Mouse (Mus musculus): ENCODE results near the gene Zmiz1.

Gene Zmiz1

DNA sequence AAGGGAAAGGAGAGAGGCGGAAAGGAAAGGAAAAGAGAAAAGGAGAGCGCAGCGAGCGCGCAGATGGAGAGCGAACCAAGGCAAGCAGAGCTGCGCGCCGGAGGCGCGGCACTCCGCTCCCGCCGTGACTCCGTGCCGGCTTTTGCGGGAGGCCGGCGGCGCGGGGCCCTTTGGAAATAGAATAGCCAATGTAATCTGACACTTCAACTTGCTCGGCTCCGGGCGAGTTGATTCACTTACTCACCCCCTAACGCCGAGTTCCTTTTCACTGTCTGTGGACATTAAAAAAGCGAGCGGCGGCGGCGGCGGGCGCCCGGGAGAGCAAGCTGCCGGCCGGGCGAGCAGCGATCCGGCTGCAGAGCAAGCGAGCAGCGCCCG, at the start of gene Zmiz1:
Gene Zmiz1 (plus strand): TSS at position 170 of the 378 bp plus-strand sequence.
- peak; percentile 64 to 78 for DNase-seq (ENCODE audit: low read depth in 1 of 2, low spot score in 2 of 2)

- DNase-seq (ENCODE audit: low read depth in 1 of 2, low spot score in 2 of 2), result no peak
Observed at GRCm38 (mm10) chr14:25411848-25412527, 47.0 kb upstream of the Zmiz1 start.

DNA sequence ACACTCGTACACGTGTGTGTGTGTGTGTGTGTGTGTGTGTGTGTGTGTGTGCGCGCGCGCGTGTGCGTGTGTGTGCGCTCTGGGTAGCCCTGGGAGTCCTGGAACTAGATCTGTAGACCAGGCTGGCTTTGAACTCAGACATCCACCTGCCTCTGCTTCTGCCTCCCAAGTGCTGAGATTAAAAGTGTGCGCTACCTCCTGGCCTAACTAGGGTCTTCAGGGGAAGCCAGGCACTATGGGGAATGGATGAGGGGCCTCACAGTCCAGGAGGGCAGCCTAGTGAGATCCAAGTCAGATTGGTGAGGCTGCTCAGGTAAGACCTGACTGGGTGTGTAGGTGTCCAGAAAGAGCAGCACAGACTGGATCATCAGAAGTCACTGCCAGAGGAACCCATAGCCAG, 46.2 kb upstream of the Zmiz1 start:
- no peak for DNase-seq (ENCODE audit: low read depth in 1 of 2, low spot score in 2 of 2)

- DNase-seq (ENCODE audit: low read depth in 1 of 2, low spot score in 2 of 2), result no peak
Observed at GRCm38 (mm10) chr14:25413510-25413909, 45.5 kb upstream of the Zmiz1 start.

- DNase-seq (ENCODE audit: low read depth in 1 of 2, low spot score in 2 of 2), result no peak
Observed at GRCm38 (mm10) chr14:25414115-25414514, 44.9 kb upstream of the Zmiz1 start.

DNA sequence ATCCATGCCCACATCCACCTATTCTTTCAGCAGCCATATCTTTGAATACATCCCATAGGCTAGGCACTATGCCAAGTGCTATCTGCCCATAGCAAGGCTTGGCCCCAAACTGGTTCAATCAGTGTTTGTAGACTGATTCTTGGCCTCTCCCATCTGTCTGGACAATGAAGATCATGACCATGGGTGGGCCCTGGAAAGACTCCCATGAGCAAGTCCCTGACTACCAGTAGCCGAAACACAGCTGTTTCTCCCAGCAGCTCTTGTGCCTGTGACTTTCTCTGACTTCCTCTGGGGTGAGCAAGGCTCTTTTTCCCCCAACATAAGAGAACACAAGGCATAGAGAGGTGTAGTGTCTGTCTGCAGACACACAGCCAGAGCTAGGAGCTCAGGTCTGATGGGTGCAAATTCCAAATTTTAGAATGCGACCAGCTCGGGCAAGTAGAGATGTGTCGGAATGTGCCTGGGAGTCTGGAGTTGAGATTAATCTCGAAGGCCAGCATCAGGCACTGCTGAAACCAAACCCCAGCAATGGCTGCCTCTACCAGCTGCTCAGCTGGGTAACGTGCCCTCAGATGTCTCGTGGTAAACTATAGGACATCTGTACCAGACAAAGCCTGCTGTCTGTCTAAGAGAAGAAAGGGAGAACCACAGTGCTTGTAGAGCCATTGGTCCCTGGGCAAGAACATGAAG, 38.8 kb upstream of the Zmiz1 start:
- DNase-seq (ENCODE audit: low read depth in 1 of 2, low spot score in 2 of 2), result no peak

GRCm38 (mm10) chr14:25420987-25421386, 38.0 kb upstream of the Zmiz1 start:
- no peak for DNase-seq (ENCODE audit: low read depth in 1 of 2, low spot score in 2 of 2)

DNA sequence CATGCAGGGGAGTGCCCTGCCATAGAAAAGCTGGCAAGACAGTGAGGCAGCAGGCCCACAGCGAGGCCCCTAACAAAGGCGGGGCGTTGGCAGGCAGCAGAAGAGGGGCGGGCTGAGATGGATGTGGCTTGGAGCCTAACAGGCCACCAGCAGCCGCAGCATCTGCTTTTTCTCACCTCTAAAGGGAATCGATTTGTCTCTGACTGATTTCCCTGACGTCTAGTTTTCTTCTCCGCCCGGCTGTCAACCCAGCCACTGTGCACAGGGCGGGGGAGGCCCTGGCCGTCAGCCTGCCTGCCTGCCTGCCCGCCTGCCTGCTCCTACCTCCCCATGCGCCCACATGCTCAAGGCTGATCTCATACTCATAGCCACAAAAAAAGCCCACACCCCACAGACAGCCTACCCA, 37.4 kb upstream of the Zmiz1 start:
- no peak for DNase-seq (ENCODE audit: low read depth in 1 of 2, low spot score in 2 of 2)

GRCm38 (mm10) chr14:25422946-25423345, 36.0 kb upstream of the Zmiz1 start:
- DNase-seq (ENCODE audit: low read depth in 1 of 2, low spot score in 2 of 2), result no peak

DNA sequence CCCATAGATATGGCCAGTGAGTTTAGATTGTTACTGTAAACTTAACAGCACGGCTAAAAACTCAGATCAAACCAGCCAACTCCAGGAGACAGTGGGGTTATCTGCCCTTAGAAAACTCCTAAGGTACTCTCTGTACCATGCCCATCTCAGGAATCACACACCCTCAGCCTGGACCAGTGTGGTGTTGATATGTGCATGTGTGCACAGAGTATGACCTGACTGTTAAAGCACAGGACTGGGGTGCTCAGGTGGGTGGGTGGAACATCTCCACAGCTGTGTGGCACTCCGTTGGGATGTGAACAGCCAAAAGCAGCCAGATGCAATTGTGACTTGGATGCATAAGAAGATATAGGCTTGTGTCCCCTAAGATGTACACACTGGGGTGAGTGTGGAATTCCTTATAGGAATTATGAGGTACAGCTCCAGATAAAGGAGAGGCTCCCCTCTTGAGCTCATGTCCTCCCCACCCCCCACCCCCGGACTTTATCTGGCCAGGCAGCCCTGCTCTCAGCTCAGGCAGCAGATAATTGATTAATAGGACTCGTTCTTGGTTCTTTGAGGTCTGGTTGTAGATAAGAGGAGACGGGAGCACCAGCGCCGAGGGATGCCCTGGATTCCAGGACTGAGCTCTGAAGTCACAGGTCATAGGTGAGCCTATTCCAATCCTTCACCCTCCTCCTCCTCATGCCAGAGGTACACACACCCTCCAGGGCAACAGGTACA, 35.1 kb upstream of the Zmiz1 start:
- no peak for DNase-seq (ENCODE audit: low read depth in 1 of 2, low spot score in 2 of 2)

DNA sequence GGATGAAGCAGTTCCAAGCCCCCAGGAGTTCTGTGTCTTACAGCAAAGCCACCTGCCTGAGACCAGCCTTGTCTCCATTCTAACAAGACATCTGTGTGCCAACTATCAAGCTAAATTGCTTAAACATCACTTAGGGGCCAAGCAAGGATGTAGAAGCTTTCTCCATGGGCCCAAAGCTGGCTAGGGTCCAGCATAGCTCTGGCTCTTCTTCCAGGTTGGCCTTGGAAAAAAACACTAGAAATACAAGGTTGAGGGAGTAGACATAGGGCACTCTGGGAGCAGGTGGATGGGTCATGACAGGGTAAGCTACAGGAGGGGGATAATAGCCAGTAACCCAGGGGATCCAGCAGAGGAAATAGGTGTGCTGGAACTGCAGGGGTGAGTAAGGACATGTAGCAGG, 20.7 kb upstream of the Zmiz1 start:
- DNase-seq (ENCODE audit: low read depth in 1 of 2, low spot score in 2 of 2), result no peak

- DNase-seq (ENCODE audit: low read depth in 1 of 2, low spot score in 2 of 2), result no peak
Observed at GRCm38 (mm10) chr14:25440116-25440515, 18.9 kb upstream of the Zmiz1 start.

DNA sequence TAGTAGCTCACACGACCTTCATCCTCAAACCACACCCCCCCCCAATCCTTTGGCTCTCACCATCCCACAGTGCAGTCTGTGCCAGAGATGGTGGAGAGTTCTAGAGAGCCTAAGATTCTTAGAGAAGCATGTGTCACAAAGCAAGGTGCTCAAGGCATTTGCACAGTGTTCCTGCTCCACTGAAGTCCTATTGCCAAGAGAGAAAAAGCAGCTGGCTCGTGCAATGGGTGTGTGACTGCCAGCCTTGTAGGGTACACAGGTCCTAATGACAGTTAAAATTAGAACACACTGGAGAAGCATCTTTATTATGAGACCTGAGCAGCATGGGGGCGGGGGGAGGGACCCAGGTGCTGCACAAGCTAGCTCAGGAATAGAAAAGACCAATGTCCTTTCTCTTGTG, 18.2 kb upstream of the Zmiz1 start:
- DNase-seq (ENCODE audit: low read depth in 1 of 2, low spot score in 2 of 2), result no peak

- DNase-seq (ENCODE audit: low read depth in 1 of 2, low spot score in 2 of 2), result no peak
Observed at GRCm38 (mm10) chr14:25441469-25441868, 17.5 kb upstream of the Zmiz1 start.

DNA sequence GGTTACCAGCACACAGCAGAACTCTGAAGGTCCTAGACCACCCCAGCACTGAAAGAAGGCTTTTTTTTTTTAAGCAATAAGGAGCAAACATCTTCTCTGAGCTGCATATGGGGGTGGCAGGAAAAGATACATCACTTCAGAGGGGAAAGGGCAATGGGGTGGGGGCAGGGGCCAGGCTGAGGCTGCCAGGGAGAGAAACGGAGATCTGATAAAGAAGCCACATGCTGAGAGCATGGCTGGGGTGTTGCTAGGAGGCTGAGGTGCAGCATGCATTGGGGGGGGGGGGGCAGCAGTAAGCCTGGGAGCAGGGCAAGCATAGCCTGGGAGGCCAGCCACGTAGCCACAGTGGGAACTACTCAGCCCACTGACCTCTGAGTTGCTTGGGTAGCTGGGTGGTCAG, 16.3 kb upstream of the Zmiz1 start:
- DNase-seq (ENCODE audit: low read depth in 1 of 2, low spot score in 2 of 2), result no peak

GRCm38 (mm10) chr14:25447136-25447775, 11.7 kb upstream of the Zmiz1 start:
- no peak for DNase-seq (ENCODE audit: low read depth in 1 of 2, low spot score in 2 of 2)

DNA sequence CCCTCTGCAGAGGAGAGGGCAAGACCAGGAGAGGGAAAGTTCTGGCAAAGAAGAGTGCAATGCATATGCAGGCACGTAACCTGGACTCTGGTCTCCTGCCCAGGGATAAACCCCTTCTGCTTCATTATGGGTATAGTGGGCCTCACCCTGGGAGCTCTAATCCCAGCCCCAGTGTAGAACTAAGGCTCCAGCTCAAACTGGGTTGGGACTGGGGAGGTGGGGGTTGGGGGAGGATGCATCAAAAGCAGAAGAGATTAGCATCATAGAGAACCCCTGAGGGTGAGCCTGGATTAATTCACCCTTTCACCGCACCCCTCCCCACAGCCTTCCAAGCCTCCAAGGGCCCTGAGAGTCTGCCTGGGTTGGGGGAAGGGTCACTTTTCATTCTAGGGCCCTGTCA, 10.5 kb upstream of the Zmiz1 start:
- DNase-seq (ENCODE audit: low read depth in 1 of 2, low spot score in 2 of 2), result no peak

- DNase-seq (ENCODE audit: low read depth in 1 of 2, low spot score in 2 of 2), result no peak
Observed at GRCm38 (mm10) chr14:25451099-25451667, 7.8 kb upstream of the Zmiz1 start.

DNA sequence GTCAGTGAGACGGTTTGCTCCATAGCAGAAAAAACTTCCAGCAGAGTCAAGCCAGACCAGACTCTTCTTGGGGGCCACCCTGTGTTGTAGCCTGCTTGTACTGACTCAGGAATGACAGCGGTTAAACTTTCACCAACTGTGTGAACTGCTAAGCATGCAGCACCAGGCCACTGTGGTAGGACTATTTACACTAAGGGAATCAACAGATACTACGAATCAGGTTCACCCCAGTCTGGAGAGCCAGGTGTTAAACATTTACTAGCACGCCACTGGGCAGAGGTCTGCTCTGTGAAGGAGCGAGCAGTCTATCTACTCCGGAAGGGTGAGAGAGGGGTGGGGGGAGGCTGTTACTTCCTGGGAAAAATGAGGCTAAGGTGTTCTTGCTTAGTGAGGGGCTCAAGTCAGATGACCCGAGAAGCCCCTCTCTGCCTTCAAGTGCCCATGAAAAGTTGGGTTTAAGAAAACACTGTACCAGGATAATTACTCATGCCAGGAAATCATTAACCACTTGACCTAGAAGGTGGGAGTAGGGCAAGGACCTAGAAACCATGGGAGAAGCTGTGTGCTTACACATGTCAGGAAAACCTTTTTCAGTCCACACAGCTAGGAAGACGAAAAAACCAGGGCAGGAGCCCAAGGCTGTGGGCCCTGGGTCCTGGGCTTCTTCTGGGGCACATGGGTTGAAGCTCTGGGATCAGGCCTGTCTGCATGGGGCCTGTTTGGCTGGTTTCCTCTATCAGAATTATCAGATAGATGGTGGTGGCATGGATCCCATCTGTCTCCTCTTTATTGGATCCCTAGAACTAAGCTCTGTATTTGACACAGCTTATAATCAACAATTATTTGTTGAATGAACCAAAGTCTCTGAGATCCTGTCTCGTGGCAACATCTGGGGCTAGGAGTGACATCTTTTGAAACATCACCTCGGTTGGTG, 7.0 kb upstream of the Zmiz1 start:
- DNase-seq (ENCODE audit: low read depth in 1 of 2, low spot score in 2 of 2), result no peak

GRCm38 (mm10) chr14:25452633-25453025, 6.4 kb upstream of the Zmiz1 start:
- DNase-seq (ENCODE audit: low read depth in 1 of 2, low spot score in 2 of 2), result no peak

Data from monocyte, adult 2 months (primary cell).